Mouse (Mus musculus) small intestine, adult 2 months (tissue): ENCODE results near the gene Fam206a. TPM values are rescaled to one million over a fixed set of nuclear protein-coding genes. Genes with fewer than 3 reads are reported as not detected.
A peak's percentile ranks its signal among the peaks of the same experiment; 100 is the strongest.

Experiments used
- H3K27ac ChIP-seq: fragments of 200-500 bp; 2 replicates; pipeline ENCODE4 v1.5.1; 2012; ENCODE audit warnings: low read depth, low read length, control low read depth, inconsistent platforms; ENCODE audit not compliant: insufficient read depth
- H3K27me3 ChIP-seq: fragments of 200-500 bp; 2 replicates; pipeline ENCODE4 v1.6.1; 2012; ENCODE audit warnings: mild to moderate bottlenecking, moderate library complexity, low read length, inconsistent platforms; ENCODE audit not compliant: control insufficient read depth, insufficient read depth
- H3K36me3 ChIP-seq: fragments of 200-500 bp; 2 replicates; pipeline ENCODE4 v1.6.1; 2012; ENCODE audit warnings: mild to moderate bottlenecking, low read length, control low read depth, inconsistent platforms; ENCODE audit not compliant: control insufficient read depth, insufficient read depth
- H3K4me1 ChIP-seq: fragments of 200-500 bp; 2 replicates; pipeline ENCODE4 v1.6.1; 2012; ENCODE audit warnings: low read length, inconsistent platforms, mixed read lengths; ENCODE audit not compliant: control insufficient read depth, insufficient read depth, insufficient read length
- H3K4me3 ChIP-seq: fragments of 200-500 bp; 2 replicates; pipeline ENCODE4 v1.5.1; 2012; ENCODE audit warnings: low read depth, mild to moderate bottlenecking, control low read depth, inconsistent platforms, low read length, moderate library complexity
- CTCF ChIP-seq: fragments of 200-500 bp; IDR thresholded peaks from 2 replicates; pipeline ENCODE4 v1.5.1; 2012; ENCODE audit warnings: low read depth, mild to moderate bottlenecking, control low read depth, inconsistent platforms, low read length, moderate library complexity, mixed read lengths; ENCODE audit not compliant: insufficient replicate concordance, insufficient read length; ENCODE audit errors: extremely low read depth
- POLR2A ChIP-seq: fragments of 200-500 bp; IDR thresholded peaks from 2 replicates; pipeline ENCODE4 v1.6.1; 2012; ENCODE audit warnings: low read depth, mild to moderate bottlenecking, control low read depth, inconsistent platforms, low read length, moderate library complexity
- WGBS: fragments of 180-500 bp; shearing (Covaris S2); methylation state at CpG from one replicate; pipeline ENCODE4 v1.1.7; 2018; 5-methylcytosine and 5-hydroxymethylcytosine counted together
- polyA plus RNA-seq: library from polyadenylated mRNA; depleted of rRNA; stranded (reverse); fragments of >200 nt; gene quantifications from 2 replicates; pipeline ENCODE4 v1.2.3, GENCODE M21; 2012

Gene Fam206a
- polyA plus RNA-seq, 1 experiment: 1.5 TPM

GRCm38 (mm10) chr4:56824231-56824630 is 22.1 kb downstream of the Fam206a start:
- Histone ChIP-seq H3K36me3 (no peaks in the 10 kb centered on the region), H3K4me1 (no peaks in the 10 kb centered on the region), H3K4me3 (no peak overlapping the region), H3K27me3 (no peaks in the 10 kb centered on the region), H3K27ac (no peak overlapping the region)
- TF ChIP-seq POLR2A: no peak
- TF ChIP-seq CTCF: no peak
- 88% methylated on average over 9 of the region's 9 CpGs for WGBS

DNA sequence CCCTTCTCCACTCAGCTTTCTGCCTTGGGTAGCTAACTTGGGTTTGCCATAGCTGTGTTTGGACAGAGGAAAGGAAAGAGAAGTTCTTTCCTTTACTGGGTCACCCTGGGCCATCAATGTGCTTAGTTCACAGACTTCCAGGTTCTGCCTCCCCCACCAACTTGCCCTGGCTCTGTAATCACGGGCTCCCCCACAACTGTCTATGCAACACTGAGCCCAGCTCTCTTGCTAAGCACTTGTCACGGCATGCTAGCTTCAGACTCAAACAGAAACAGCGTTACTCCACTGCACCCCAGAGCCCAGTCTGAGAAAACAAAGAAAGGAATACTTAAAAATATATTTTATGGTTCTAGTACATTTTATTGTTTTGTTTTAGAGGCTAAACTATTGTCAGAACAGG is 26.8 kb downstream of the Fam206a start:
- Histone ChIP-seq H3K4me3 (no peak overlapping the region), H3K27me3 (no peaks in the 10 kb centered on the region), H3K27ac (no peak overlapping the region), H3K4me1 (no peaks in the 10 kb centered on the region), H3K36me3 (peaks cover 6% of the 10 kb centered on the region; the same call in 1 of the 2 replicates)
- TF ChIP-seq CTCF (no peak), POLR2A (no peak)
- 88% methylated on average over 3 of the region's 3 CpGs for WGBS

- WGBS: 84% methylated on average over 7 of the region's 7 CpGs
- Histone ChIP-seq H3K36me3 (peaks cover 7% of the 10 kb centered on the region; the same call in 1 of the 2 replicates), H3K27ac (no peak overlapping the region), H3K4me3 (no peak overlapping the region), H3K27me3 (no peaks in the 10 kb centered on the region), H3K4me1 (no peaks in the 10 kb centered on the region)
- no peak for TF ChIP-seq POLR2A
- TF ChIP-seq CTCF: no peak
These were observed 27.4 kb downstream of the Fam206a start for GRCm38 (mm10) chr4:56829511-56829921.

DNA sequence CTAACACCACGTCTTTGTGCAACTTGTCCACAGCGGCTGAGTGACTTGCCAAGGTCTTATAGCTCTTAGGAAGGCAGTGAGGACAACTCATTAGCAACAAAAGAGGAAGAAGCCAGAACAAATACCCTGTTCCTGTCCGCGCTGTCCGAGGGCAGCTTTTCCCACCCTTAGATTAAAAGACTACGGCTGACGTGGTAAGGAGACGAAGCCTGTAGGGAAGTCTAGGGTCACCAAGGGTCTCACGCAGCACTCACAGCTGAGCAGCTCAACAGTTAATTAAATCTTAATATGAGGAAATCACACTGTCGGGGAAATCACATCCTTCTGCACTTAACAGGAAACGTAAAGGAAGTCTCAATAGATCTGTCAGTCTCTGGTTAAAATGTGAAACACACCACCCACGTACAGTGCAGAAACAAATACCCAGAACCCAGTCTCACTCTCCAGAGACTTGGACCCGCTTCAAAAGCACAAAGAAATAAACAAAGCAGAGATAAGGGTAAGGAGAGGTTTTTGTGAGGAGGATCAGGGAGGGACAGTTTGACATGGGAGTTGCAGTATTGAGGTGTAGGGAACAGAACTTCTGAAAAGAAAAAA is 29.0 kb downstream of the Fam206a start:
- H3K4me3 ChIP-seq: no peak overlapping the region
- no peaks in the 10 kb centered on the region for H3K27me3 ChIP-seq
- H3K36me3 ChIP-seq: peaks cover 7% of the 10 kb centered on the region; the same call in 1 of the 2 replicates
- WGBS: 76% methylated on average over 13 of the region's 13 CpGs
- H3K4me1 ChIP-seq: no peaks in the 10 kb centered on the region
- H3K27ac ChIP-seq: no peak overlapping the region
- no peak for TF ChIP-seq CTCF
- no peak for TF ChIP-seq POLR2A

DNA sequence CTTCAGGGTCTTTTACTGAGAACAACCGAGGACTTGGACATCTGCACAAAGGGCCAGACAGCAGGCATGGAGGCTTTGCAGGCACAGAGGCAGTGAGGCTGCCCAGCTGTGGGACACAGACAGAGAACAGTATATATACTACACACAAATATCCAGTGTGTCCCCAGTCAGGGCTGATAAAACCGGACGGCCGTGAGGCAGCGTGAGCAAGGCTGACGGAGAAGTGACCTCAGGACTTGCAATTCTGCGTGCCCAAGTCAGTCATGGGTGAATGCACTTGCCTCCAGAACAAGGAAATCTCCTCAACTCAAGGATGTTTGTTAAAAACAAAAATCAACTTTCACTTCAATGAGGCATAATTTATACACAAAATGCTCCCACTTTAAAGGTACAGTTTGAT is 29.9 kb downstream of the Fam206a start:
- H3K27ac ChIP-seq: no peak overlapping the region
- peaks cover 7% of the 10 kb centered on the region; the same call in 1 of the 2 replicates for H3K36me3 ChIP-seq
- H3K27me3 ChIP-seq: no peaks in the 10 kb centered on the region
- no peak for TF ChIP-seq CTCF
- TF ChIP-seq POLR2A: no peak
- no peaks in the 10 kb centered on the region for H3K4me1 ChIP-seq
- WGBS: 91% methylated on average over 7 of the region's 7 CpGs
- H3K4me3 ChIP-seq: no peak overlapping the region

GRCm38 (mm10) chr4:56837661-56838060 is 35.5 kb downstream of the Fam206a start:
- no peak for TF ChIP-seq POLR2A
- TF ChIP-seq CTCF: no peak
- Histone ChIP-seq H3K4me1 (0 out of 2 replicates have a peak, but pooled peaks cover 5% of the 10 kb centered on the region), H3K4me3 (no peak overlapping the region), H3K36me3 (peaks cover 3% of the 10 kb centered on the region; the same call in 1 of the 2 replicates), H3K27ac (no peak overlapping the region), H3K27me3 (no peaks in the 10 kb centered on the region)
- 86% methylated on average over 6 of the region's 6 CpGs for WGBS

DNA sequence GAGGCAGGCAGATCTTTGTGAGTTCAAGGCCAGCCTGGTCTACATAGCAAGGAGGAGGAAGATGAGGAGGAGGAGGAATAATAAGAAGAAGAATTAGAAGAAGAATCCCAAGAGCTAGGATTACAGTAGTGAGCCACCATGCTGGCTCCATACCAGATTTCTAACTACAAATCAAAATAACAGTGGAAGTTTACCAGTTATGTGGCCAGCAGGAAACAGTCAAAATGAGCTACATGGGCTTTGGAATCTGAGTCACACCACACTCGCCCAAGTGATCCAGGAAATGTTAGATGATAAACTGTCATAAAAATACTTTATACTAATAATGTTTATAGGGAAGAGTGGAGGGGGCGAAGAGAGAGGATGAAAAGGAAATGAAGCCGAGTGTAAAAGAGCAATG is 38.2 kb downstream of the Fam206a start:
- no peak for TF ChIP-seq CTCF
- no peak for TF ChIP-seq POLR2A
- Histone ChIP-seq H3K36me3 (peaks cover 4% of the 10 kb centered on the region; the same call in 1 of the 2 replicates), H3K27ac (peak overlapping the region; percentile 47; the same call in 1 of the 2 replicates), H3K27me3 (no peaks in the 10 kb centered on the region), H3K4me3 (no peak overlapping the region), H3K4me1 (0 out of 2 replicates have a peak, but pooled peaks cover 5% of the 10 kb centered on the region)
- WGBS: 19% methylated on average over 3 of the region's 3 CpGs
